In the genomic region with DNA sequence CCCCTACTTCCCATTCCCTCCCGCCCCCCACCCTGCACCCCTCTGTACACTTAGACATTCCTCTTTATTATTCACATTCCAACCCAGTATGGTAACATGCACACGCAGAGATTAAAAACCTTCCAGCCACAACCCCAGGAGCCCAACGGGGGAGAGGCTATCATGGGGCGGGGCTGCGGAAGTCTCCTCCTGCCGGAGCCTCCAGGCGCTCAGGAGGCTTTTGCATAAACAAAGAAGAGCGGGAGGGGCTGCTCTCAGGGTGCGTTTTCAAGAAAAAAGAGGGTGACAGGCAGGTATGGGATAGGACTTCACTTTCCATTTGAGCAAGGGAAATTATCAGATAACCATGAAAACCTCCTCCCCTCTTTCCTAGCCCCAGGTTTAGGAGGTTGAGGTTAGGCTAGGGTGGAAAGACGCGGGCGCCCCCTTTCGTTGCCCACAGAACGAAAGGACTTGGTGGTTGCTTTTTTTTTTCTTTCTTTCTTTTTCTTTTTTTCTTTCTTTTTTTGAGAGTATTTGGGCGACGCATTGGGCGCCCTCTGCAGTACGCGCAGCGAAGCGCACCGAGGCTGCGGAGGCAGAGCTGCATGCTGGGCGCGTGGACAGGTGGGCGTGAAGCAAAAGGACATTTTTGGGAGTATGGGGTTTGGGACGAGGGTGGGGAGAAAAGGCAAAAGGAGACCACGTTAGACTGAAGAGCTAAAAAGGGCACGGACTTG, we compare ENCODE assay signal across 8 mouse cellular contexts. TPM values are rescaled to one million over a fixed set of nuclear protein-coding genes. Genes with fewer than 3 reads are reported as not detected.
A peak's percentile ranks its signal among the peaks of the same experiment; 100 is the strongest.
DNase-seq lines count a peak whose midpoint lies in the region; ATAC-seq and TF ChIP-seq lines count a peak whose summit lies in the region.

No protein-coding gene starts in this region.

- under 1% methylated on average over 29 of the region's 29 CpGs for WGBS in forebrain, embryonic 16.5 days
- WGBS in hindbrain, embryonic 13.5 days, result 2% methylated on average over 29 of the region's 29 CpGs

- peak; percentile 99 for TF ChIP-seq CTCF in Patski (IDR thresholded peaks at IDR 0.05)

- CTCF ChIA-PET in Patski (lab: Charles Lee), result interaction anchor here (0.7 to 3.6 kb wide), 20 partner anchors 8 to 118 kb away, joined by 3 to 34 read pairs (median 4); a partner anchor contains a TSS

- peak overlapping the region; percentile 48 for H3K4me2 ChIP-seq in forebrain, embryonic 16.5 days (ENCODE audit: low read length)
- peak overlapping the region; percentile 57 for H3K4me2 ChIP-seq in hindbrain, embryonic 13.5 days

- H3K4me1 ChIP-seq in forebrain, embryonic 16.5 days (replicated peaks; ENCODE audit: control insufficient read depth, insufficient read depth, low read length), result peaks cover 10% of the 10 kb centered on the region
- H3K4me1 ChIP-seq in hindbrain, embryonic 13.5 days (replicated peaks), result peaks cover 22% of the 10 kb centered on the region

- no peak for DNase-seq in Patski (ENCODE audit: low read depth, low spot score)
- peak; percentile 53 for DNase-seq in cerebellum, adult 11-12 months
- DNase-seq in layer of hippocampus, postnatal 36 days, result peak; percentile 71 to 73
- DNase-seq in lung, postnatal 4 days, result peak; percentile 81 to 85
- DNase-seq in right cerebral cortex, adult 2 months (ENCODE audit: low spot score in 2 of 2), result peak; percentile 84 to 88
- DNase-seq in frontal cortex, postnatal 14 days (ENCODE audit: low spot score in 2 of 2), result no peak

- in situ Hi-C loops in Patski (cut with MboI; ENCODE audit: low pct_unique_long_range_greater_than_20kb), result loop anchor here (5.0 kb wide), 1 partner anchor 73 kb away; no protein-coding TSS in a partner anchor

- POLR2A ChIA-PET in Patski (lab: Charles Lee), result interaction anchor here (0.6 to 0.7 kb wide), 3 partner anchors 61 to 113 kb away, joined by 3 read pairs; no protein-coding TSS in a partner anchor

- no peak overlapping the region for H3K27ac ChIP-seq in forebrain, embryonic 16.5 days (ENCODE audit: low read length)
- H3K27ac ChIP-seq in hindbrain, embryonic 13.5 days, result no peak overlapping the region

- no peaks in the 10 kb centered on the region for H3K9me3 ChIP-seq in forebrain, embryonic 16.5 days (ENCODE audit: control insufficient read depth, low read length)
- H3K9me3 ChIP-seq in hindbrain, embryonic 13.5 days, result no peaks in the 10 kb centered on the region

- peak; percentile 86 for ATAC-seq in Patski
- ATAC-seq in forebrain, embryonic 16.5 days, result peak; percentile 47
- ATAC-seq in hindbrain, embryonic 13.5 days (ENCODE audit: low FRiP score), result peak; percentile 57

- H3K4me3 ChIP-seq in forebrain, embryonic 16.5 days (replicated peaks; ENCODE audit: low read length), result peak overlapping the region; percentile 30
- peak overlapping the region; percentile 32 for H3K4me3 ChIP-seq in hindbrain, embryonic 13.5 days

- H3K36me3 ChIP-seq in forebrain, embryonic 16.5 days (ENCODE audit: control insufficient read depth, insufficient read depth), result no peaks in the 10 kb centered on the region
- H3K36me3 ChIP-seq in hindbrain, embryonic 13.5 days, result no peaks in the 10 kb centered on the region

- H3K27me3 ChIP-seq in Patski, result no peaks in the 10 kb centered on the region
- H3K27me3 ChIP-seq in forebrain, embryonic 16.5 days (replicated peaks; ENCODE audit: control insufficient read depth, insufficient read depth, low read length), result peaks cover 16% of the 10 kb centered on the region
- H3K27me3 ChIP-seq in hindbrain, embryonic 13.5 days, result peaks cover 84% of the 10 kb centered on the region

- peak overlapping the region; percentile 27; the same call in 1 of the 2 replicates for H3K9ac ChIP-seq in forebrain, embryonic 16.5 days (replicated peaks; ENCODE audit: low read depth, low read length)
- peak overlapping the region; percentile 56; the same call in 1 of the 2 replicates for H3K9ac ChIP-seq in hindbrain, embryonic 13.5 days

RNA-seq across cellular contexts. Expression of a gene that starts 5.6 kb away (rescaled TPM):
- 1.8 TPM for polyA plus RNA-seq in Patski (2021)
- polyA plus RNA-seq in forebrain, embryonic 16.5 days (2015; fragmentation: Nextera tagmentation; extraction: Ambion mirVana), result 0.86 and 0.89 TPM in 2 replicates
- polyA plus RNA-seq in hindbrain, embryonic 13.5 days (2015; fragmentation: Nextera tagmentation; extraction: Ambion mirVana), result 0.82 and 1.6 TPM in 2 replicates
- 1 to 10 TPM; 2.7 to 4.7 TPM for total RNA-seq in layer of hippocampus, postnatal 36 days (2021)

RNA-seq across cellular contexts. Expression of a gene that starts 8.1 kb away (rescaled TPM):
- polyA plus RNA-seq in Patski (2021), result 0.21 TPM
- 19.0 and 25.9 TPM in 2 replicates for polyA plus RNA-seq in forebrain, embryonic 16.5 days (2015; fragmentation: Nextera tagmentation; extraction: Ambion mirVana)
- 9.2 and 14.9 TPM in 2 replicates for polyA plus RNA-seq in hindbrain, embryonic 13.5 days (2015; fragmentation: Nextera tagmentation; extraction: Ambion mirVana)
- total RNA-seq in layer of hippocampus, postnatal 36 days (2021), result 1,000 to 10,000 TPM; 1,507 to 1,630 TPM

RNA-seq across cellular contexts. Expression of a gene that starts 10.9 kb away (rescaled TPM):
- 26.7 TPM for polyA plus RNA-seq in Patski (2021)
- polyA plus RNA-seq in forebrain, embryonic 16.5 days (2015; fragmentation: Nextera tagmentation; extraction: Ambion mirVana), result 9.2 and 9.4 TPM in 2 replicates
- polyA plus RNA-seq in hindbrain, embryonic 13.5 days (2015; fragmentation: Nextera tagmentation; extraction: Ambion mirVana), result 10.9 and 11.6 TPM in 2 replicates
- 10 to 100 TPM; 13.0 to 13.3 TPM for total RNA-seq in layer of hippocampus, postnatal 36 days (2021)

RNA-seq across cellular contexts. Expression of a gene that starts 16.7 kb away (rescaled TPM):
- polyA plus RNA-seq in Patski (2021), result 83.1 TPM
- 42.4 and 44.6 TPM in 2 replicates for polyA plus RNA-seq in forebrain, embryonic 16.5 days (2015; fragmentation: Nextera tagmentation; extraction: Ambion mirVana)
- 41.1 and 43.4 TPM in 2 replicates for polyA plus RNA-seq in hindbrain, embryonic 13.5 days (2015; fragmentation: Nextera tagmentation; extraction: Ambion mirVana)
- 10 to 100 TPM; 17.7 to 22.6 TPM for total RNA-seq in layer of hippocampus, postnatal 36 days (2021)

RNA-seq across cellular contexts. Expression of a gene that starts 55.5 kb away (rescaled TPM):
- 33.1 TPM for polyA plus RNA-seq in Patski (2021)
- 34.0 and 34.8 TPM in 2 replicates for polyA plus RNA-seq in forebrain, embryonic 16.5 days (2015; fragmentation: Nextera tagmentation; extraction: Ambion mirVana)
- 35.4 and 39.2 TPM in 2 replicates for polyA plus RNA-seq in hindbrain, embryonic 13.5 days (2015; fragmentation: Nextera tagmentation; extraction: Ambion mirVana)
- 10 to 100 TPM; 21.9 to 27.5 TPM for total RNA-seq in layer of hippocampus, postnatal 36 days (2021)

Comparison
In these comparisons a context has a peak if more than half of its experiments do, and no peak if none do; other contexts are left out.
1. DNase-seq: peak in cerebellum, adult 11-12 months (single experiment), layer of hippocampus, postnatal 36 days (2 of 2), lung, postnatal 4 days (2 of 2) and right cerebral cortex, adult 2 months (2 of 2); none in Patski (single experiment) and frontal cortex, postnatal 14 days (0 of 2).
2. Peak in every context shown above with its lines, with median percentiles within 50 percentile points of each other: ATAC-seq.